Mouse (Mus musculus) lung, postnatal 36 days (tissue): ENCODE measurements at regions not wholly inside any gene's neighbourhood (a gene's known extent, or its start where the extent isn't known, plus 50 kb on each side); places are given as distances from the start of the nearest gene placed in this dataset.
A peak's percentile ranks its signal among the peaks of the same experiment; 100 is the strongest.

Experiments used
- DNase-seq: peaks from one replicate; pipeline ENCODE4 v3.0.0; 2022; ENCODE audit warnings: mixed read lengths

DNA sequence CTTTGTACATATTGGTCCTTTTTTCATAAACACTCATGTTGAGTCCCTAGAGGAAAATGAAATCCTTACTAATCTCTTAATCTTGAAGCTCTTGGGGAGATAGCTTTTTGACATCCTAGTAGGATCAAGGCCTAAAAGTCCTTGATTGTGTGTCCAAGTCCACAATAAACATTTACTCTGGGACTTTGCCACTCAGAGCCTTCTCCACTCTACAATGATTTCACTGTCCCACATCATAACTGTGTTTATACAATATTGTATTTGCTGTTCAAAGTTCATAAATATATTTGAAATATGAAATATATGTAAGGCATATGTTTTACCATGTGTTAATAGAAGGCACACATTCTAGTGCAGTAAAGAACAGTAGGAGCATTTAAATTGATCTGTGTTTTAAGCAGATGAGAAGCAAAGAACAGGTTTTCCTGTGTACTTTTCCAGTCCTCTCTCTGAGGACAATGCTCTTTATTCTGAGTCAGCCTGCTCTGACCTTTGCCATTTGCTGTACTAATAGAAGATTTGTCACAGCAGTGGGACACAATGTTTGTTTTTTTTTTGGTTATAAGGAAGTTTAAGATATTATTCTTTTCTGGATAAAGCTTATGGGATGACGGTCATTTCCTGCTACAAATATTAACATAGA, 130.7 kb upstream of the Gprin3 start:
- DNase-seq: no peak

DNA sequence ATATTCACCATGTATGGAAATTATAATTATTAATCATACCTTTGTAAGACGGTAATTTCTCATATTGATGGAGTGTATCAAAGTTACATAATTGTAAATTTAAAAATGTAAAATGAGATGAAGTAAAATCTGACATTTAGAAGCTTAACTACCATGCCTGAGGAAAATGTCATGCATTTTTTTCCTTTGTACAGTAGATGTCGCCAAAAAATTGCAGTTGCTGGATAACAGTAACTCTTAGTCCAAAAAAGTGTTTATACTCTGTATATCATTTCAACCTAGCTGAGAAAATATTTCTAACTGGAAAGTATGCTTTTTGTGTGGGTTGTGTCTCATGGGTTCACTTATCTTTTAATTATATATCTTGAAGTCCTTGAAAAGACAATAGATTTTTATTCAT, 110.9 kb upstream of the Gprin3 start:
- DNase-seq: no peak

DNA sequence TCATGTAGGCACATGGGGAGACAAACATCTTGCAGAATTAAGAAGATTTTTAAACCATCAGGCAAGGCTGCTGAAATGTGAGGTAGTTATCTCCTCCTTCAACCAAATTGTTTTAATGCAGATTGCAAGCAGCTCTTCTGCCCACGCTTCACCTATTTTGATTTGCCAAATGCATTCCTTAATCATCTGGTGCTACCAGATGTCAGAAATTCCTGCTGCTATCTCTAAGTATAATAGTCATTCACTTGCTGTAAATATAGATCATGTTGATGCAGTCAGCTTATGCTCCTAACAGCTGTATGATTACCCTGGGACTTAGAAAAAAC, 98.8 kb upstream of the Gprin3 start:
- DNase-seq: no peak

DNA sequence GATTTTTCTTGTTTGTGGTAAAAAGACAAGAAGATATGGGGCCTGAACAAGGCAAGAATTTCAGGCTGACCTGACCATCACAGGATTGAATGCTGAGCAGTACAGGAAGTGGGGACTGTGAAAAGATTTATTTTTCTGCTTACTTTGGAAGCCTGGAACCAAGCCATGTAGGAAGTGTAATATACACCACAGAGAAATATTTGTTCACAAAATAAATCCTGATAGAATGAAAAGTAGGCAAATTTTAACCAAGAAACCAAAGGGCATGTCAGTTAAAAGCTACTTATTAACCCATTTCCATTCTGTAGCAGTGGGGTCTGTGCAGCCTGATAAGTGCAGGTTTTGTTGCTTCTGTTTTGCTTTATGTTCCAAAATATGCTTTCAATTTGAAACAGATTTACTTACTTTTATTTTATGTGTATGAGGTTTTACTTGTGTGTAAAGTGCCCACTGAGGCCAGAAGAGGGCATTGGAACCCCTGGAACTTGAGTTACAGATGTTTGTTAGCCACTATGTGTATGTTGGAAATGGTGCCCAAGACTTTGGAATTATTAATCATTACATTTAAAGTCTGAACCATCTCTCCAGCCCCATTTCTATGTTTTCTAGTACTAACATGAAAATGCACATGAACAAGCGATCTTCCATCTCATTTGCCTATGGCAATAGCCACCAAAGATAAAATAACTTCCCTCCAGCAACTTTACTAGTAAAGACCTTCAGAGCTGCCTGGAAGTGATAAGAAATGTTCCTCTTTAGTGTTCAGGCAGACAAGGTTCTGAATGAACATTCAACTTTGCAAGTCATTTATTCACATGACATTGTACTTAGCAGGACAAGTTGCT, 98.2 kb upstream of the Gprin3 start:
- no peak for DNase-seq

DNA sequence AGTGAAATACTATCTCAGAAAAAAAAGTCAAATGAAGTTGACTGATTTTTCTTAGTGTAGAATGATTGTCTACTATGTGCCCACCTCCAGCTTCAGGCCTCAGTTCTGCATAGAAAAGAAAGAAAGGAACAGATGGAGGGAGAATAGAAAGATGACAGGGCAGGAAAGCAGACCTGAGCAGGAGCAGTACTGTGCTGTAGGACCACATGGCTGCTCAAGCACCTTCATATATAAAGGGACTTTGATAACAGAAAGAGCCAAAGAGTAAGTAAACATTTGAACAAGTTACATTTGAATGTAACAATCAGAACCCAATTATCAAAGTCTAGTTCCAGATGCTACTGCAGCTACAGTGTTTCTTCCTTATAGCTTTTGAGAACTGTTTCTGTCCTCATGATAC, 96.9 kb upstream of the Gprin3 start:
- no peak for DNase-seq

DNA sequence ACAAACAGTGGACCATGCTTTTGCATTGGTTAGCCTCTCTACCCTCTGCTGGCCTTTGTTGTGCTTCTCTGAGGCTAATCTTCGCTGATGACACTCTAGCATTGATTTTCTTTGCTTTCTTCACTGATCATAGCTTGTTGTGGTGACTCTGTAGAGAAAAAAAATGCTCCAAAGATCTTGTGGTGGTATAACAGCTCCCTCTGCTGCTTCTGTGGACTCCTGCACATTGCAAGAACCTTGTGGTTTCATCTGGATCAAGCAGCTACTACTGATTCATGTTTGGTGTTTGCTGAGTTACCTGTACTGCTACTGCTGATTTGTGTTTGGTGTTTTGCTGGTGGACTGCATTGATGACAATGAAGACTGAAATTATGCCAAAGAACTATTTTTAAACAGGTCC, 74.7 kb upstream of the Gprin3 start:
- no peak for DNase-seq

DNA sequence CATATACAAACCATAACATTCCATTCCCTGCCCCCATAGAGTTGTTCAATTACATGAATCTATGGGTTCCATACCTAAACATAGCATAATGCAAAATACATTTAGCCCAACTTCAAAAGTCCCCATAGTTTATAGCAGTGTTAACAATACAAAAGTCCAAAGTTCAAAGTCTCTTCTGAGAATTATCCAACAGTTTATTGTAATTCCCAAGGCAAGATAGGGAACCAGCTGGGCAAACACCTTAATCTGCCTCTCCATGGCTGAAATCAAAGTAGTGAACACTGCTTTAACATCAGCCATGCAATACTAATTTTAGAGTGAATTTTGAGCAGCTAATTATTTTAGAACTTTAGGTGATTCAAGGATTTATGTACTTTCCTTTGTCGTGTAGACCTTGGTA, 72.7 kb upstream of the Gprin3 start:
- no peak for DNase-seq

DNA sequence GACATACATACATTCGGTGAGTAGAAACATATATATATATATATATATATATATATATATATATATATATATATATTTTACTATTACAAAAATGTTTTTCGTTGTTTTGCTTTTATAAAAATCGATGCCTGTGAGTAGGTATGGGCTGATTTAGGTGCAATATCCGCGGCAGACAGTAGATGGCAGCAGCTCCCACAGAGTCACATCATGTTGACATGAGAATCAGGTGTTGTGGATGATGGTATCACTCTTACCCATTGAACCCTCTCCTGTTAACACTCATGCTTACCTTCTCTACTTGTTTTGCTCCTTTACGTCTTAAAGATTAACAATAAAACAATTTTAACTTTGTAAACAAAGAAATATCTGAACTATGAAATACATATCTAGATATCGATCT, 72.0 kb upstream of the Gprin3 start:
- peak; percentile 68 for DNase-seq

DNA sequence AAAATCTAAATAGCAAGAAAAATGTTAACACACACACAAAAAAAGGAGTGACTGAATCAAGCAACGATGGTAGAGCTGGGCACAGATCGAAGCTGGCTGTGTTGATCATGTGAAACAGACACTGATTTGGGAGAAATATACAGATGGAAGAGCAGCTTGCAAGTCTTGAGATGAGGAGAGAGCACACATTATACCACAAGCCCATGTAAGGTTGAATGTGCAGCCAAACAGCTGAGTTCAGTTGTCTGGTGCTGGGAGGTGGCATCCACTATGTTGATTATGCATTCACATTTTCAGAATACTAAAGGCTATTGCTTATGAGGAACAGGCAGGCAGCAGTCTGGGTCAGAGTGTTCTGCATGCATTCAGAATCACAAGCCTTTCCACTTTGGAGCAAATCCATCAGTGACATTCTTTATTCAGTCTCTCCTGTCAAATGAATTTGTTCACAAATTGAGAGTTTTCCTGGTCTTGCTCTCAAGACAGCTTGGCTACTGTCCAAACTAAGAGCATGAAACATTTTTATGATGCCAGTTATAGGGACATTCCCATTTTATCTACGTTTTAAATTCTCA, 63.0 kb upstream of the Gprin3 start:
- DNase-seq: no peak

DNA sequence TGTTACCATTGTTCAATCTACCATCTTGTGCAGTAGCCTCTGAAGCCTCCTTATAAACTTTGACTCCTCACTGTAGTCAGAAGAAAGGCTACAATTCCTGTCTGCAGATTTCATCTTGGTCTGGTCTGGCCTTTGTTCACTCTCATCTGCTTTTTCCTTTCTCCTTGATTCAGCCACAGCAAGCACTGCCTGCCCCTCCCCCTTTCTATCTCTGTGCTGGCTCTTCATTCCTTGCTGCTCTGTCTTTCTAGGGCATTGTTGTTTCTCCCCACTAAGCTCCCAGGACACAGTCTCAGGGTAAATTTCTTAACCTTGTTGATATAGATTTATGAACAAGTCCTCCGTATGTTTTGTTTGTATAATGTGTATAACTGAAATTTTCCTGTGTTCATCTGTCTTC, 62.3 kb upstream of the Gprin3 start:
- no peak for DNase-seq

DNA sequence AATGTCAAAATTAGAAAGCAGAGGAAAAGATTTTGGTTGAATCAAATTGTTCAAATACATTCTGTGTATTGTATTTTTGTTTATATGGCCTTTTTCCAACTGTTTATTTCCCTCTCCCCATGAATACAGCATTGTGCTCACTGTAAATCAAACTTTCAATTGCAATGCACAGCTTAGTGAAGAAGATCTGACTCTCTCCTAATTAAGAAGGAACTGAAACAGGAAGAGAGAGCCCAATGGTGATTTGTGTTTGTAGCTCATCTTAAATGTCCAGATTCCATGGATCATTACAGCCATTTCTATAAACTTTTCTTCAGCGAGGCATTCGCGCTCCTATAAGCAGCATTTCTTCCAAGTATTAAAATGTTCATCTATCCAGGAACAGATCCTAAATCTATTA, 57.9 kb upstream of the Gprin3 start:
- DNase-seq: no peak

DNA sequence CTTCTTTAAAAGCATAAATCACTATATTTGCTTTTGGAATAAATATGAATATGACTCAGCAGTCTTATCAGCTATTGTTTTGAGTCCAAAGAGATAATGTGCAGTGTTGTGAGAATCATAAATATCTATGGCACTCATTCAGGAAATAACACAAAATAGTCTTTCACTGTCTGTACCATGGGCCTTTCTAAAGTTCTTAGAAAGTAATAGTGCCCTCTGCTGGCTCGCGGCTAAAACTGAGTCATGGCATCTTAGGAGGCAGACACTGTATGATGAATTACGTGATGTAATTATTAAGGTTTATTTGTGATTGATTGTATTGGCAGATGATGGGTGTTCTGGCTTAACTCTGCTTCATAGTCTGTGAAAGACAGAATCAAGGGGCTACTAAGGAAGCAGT, 57.5 kb upstream of the Gprin3 start:
- DNase-seq: peak; percentile 64
